Mouse (Mus musculus): ENCODE data around the gene Map2k5. TPM values are rescaled to one million over a fixed set of nuclear protein-coding genes. Genes with fewer than 3 reads are reported as not detected.
A peak's percentile ranks its signal among the peaks of the same experiment; 100 is the strongest.

The Map2k5 gene
- polyA plus RNA-seq, 2 experiments, result 37.1 to 37.5 TPM

- Histone ChIP-seq H3K27ac (replicated peaks; ENCODE audit: low read depth, low read length) (no peak overlapping the region), H3K9me3 (ENCODE audit: control insufficient read depth, low read length) (no peaks in the 10 kb centered on the region), H3K4me1 (ENCODE audit: control insufficient read depth, insufficient read depth, low read length) (peaks cover 9% of the 10 kb centered on the region; the same call in 1 of the 2 replicates), H3K9ac (ENCODE audit: low read depth, low read length, severe bottlenecking) (no peak overlapping the region), H3K36me3 (ENCODE audit: control insufficient read depth, insufficient read depth, low read length) (no peaks in the 10 kb centered on the region), H3K27me3 (ENCODE audit: control insufficient read depth, insufficient read depth, low read length) (peaks cover 8% of the 10 kb centered on the region), H3K4me3 (replicated peaks; ENCODE audit: low read length) (no peak overlapping the region), H3K4me2 (replicated peaks; ENCODE audit: low read depth, low read length, severe bottlenecking) (no peak overlapping the region)
- 79% methylated on average over 8 of the region's 8 CpGs for WGBS
- ATAC-seq (ENCODE audit: low FRiP score, low read depth), result no peak
- DNase-seq (ENCODE audit: low spot score), result no peak
- no peak for TF ChIP-seq POLR2A (IDR thresholded peaks at IDR 0.05; ENCODE audit: borderline replicate concordance, extremely low read depth, insufficient read depth, insufficient read length)
Observed at GRCm38 (mm10) chr9:63129641-63130041, 248.1 kb downstream of the Map2k5 start.

GRCm38 (mm10) chr9:63124512-63124911, 253.2 kb downstream of the Map2k5 start:
- no peaks in the 10 kb centered on the region for H3K36me3 ChIP-seq (ENCODE audit: control insufficient read depth, insufficient read depth, low read length)
- WGBS, result 56% methylated on average over 9 of the region's 9 CpGs
- H3K27ac ChIP-seq (replicated peaks; ENCODE audit: low read depth, low read length), result no peak overlapping the region
- no peak overlapping the region for H3K4me2 ChIP-seq (replicated peaks; ENCODE audit: low read depth, low read length, severe bottlenecking)
- DNase-seq (ENCODE audit: low spot score) (no peak), ATAC-seq (ENCODE audit: low FRiP score, low read depth) (no peak)
- H3K4me1 ChIP-seq (ENCODE audit: control insufficient read depth, insufficient read depth, low read length), result 0 out of 2 replicates have a peak, but pooled peaks cover 5% of the 10 kb centered on the region
- no peak overlapping the region for H3K4me3 ChIP-seq (replicated peaks; ENCODE audit: low read length)
- H3K9me3 ChIP-seq (ENCODE audit: control insufficient read depth, low read length), result no peaks in the 10 kb centered on the region
- no peak for TF ChIP-seq POLR2A (IDR thresholded peaks at IDR 0.05; ENCODE audit: borderline replicate concordance, extremely low read depth, insufficient read depth, insufficient read length)
- no peak overlapping the region for H3K9ac ChIP-seq (ENCODE audit: low read depth, low read length, severe bottlenecking)
- no peaks in the 10 kb centered on the region for H3K27me3 ChIP-seq (ENCODE audit: control insufficient read depth, insufficient read depth, low read length)

DNA sequence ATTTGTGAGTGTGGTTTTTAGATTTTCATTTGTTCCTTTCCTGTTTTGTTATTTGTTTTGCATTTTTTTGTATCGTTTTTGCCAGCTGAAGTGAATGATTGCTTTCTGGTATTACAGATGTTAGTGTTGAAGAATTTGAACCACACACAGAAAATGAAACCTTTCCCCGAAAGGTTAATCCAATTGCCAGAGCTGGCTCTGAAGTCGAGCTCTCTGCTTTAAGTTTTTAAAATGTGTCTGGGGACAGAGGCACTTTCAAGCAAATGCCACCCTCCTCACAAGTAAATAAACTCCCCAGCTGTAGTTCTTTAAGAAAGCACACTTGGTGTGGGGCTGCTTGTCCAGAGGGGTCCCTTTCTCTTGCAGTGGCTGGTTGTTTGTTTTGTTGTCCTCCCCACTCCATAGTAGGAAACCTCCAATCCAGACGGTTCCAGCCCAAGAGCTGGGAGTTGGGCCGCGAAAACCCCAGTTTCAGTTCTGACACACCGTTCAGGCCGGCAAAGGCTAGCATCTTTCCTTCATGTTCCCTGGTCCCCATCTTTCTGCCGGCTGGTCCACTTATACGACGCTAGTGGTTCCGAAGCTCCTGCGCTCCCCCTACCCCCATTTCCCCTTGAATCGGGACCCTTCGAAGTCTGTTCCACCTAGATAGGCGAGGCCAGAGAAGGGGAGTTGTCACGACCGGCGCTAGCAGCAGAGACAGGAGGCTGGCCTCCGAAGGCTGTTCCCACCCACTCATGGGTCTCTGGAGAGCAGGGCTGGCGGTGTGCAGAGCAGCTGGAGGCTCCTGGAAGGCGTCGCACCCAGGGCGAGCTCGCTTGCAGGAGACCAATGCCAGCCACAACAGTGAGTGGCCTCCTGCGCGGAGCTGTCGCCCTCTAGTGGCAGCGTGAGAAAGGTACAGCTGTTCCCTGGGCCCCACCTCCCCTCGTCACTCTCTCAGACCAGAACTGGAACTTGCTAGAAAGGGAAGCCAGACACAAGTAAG, 254.0 kb downstream of the Map2k5 start:
- ATAC-seq (ENCODE audit: low FRiP score, low read depth) (peak; percentile 92), DNase-seq (ENCODE audit: low spot score) (peak; percentile 91)
- H3K4me2 ChIP-seq (replicated peaks; ENCODE audit: low read depth, low read length, severe bottlenecking), result peak overlapping the region; percentile 75
- no peaks in the 10 kb centered on the region for H3K9me3 ChIP-seq (ENCODE audit: control insufficient read depth, low read length)
- peak overlapping the region; percentile 60 for H3K9ac ChIP-seq (ENCODE audit: low read depth, low read length, severe bottlenecking)
- H3K4me3 ChIP-seq (replicated peaks; ENCODE audit: low read length), result peak overlapping the region; percentile 45
- no peaks in the 10 kb centered on the region for H3K27me3 ChIP-seq (ENCODE audit: control insufficient read depth, insufficient read depth, low read length)
- H3K27ac ChIP-seq (replicated peaks; ENCODE audit: low read depth, low read length), result peak overlapping the region; percentile 76
- WGBS, result 5% methylated on average over 30 of the region's 30 CpGs
- H3K4me1 ChIP-seq (ENCODE audit: control insufficient read depth, insufficient read depth, low read length), result 0 out of 2 replicates have a peak, but pooled peaks cover 5% of the 10 kb centered on the region
- 0 out of 2 replicates have a peak, but pooled peaks have one; percentile 55 for TF ChIP-seq POLR2A (IDR thresholded peaks at IDR 0.05; ENCODE audit: borderline replicate concordance, extremely low read depth, insufficient read depth, insufficient read length)
- no peaks in the 10 kb centered on the region for H3K36me3 ChIP-seq (ENCODE audit: control insufficient read depth, insufficient read depth, low read length)

DNA sequence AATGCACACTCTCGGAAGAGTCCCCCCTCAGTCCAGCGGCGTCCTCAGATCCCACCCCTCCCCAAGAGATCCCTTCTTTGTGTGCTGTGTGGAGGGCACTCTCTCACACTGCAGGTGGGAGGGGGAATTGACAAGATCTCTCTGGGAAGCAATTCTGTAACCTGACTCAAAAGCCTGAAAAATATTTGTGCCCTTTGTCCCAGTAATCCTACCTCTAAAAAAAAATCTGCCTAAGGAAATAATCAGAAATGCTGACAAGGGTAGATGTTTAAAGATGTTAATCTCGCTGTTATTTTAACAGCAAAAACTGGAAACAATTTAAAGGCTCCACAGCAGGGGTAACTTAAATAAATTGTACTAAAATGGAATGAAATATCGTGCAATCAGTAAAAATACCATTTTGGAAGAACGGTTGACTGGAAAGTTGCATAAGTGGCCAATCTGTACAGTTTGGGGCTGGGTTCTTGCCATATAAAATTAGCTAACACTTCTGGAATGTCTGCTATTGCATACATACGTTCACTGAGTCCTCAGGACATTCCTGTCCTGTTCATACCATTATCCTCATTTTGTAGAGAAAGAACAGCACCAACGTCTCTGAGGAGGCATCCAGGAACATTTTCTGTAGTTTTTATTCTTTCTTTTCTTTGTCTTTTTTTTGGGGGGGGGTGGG, 255.4 kb downstream of the Map2k5 start:
- Histone ChIP-seq H3K27ac (replicated peaks; ENCODE audit: low read depth, low read length) (no peak overlapping the region), H3K36me3 (ENCODE audit: control insufficient read depth, insufficient read depth, low read length) (no peaks in the 10 kb centered on the region), H3K27me3 (ENCODE audit: control insufficient read depth, insufficient read depth, low read length) (no peaks in the 10 kb centered on the region), H3K9ac (ENCODE audit: low read depth, low read length, severe bottlenecking) (no peak overlapping the region), H3K4me1 (ENCODE audit: control insufficient read depth, insufficient read depth, low read length) (0 out of 2 replicates have a peak, but pooled peaks cover 5% of the 10 kb centered on the region), H3K4me3 (replicated peaks; ENCODE audit: low read length) (no peak overlapping the region), H3K9me3 (ENCODE audit: control insufficient read depth, low read length) (no peaks in the 10 kb centered on the region), H3K4me2 (replicated peaks; ENCODE audit: low read depth, low read length, severe bottlenecking) (no peak overlapping the region)
- DNase-seq (ENCODE audit: low spot score) (peak; percentile 65), ATAC-seq (ENCODE audit: low FRiP score, low read depth) (0 out of 2 replicates have a peak, but pooled peaks have one; percentile 28)
- WGBS, result 36% methylated on average over 8 of the region's 8 CpGs
- TF ChIP-seq POLR2A (IDR thresholded peaks at IDR 0.05; ENCODE audit: borderline replicate concordance, extremely low read depth, insufficient read depth, insufficient read length), result no peak

DNA sequence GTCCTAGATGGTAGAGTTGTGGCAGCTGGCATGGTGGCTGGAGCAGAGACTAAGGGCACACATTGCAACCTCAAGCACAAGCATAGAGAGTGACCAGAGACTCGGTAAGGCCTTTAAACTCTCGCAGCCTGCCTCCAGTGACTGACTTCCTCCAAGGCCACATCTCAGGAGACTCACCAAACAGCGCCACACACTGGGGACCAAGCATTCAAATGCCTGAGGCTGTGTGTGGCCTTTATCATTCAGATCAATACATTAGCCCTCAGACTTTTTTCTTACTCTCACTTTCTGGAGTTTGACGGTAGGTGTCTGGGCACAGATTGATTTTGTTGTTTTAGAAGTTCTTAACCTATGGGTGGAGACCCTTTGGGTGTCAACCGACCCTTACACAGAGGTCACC, 259.3 kb downstream of the Map2k5 start:
- H3K4me1 ChIP-seq (ENCODE audit: control insufficient read depth, insufficient read depth, low read length), result 0 out of 2 replicates have a peak, but pooled peaks cover 3% of the 10 kb centered on the region
- WGBS, result 72% methylated on average over 5 of the region's 5 CpGs
- H3K9ac ChIP-seq (ENCODE audit: low read depth, low read length, severe bottlenecking), result no peak overlapping the region
- DNase-seq (ENCODE audit: low spot score) (no peak), ATAC-seq (ENCODE audit: low FRiP score, low read depth) (no peak)
- no peaks in the 10 kb centered on the region for H3K27me3 ChIP-seq (ENCODE audit: control insufficient read depth, insufficient read depth, low read length)
- no peaks in the 10 kb centered on the region for H3K9me3 ChIP-seq (ENCODE audit: control insufficient read depth, low read length)
- no peak overlapping the region for H3K27ac ChIP-seq (replicated peaks; ENCODE audit: low read depth, low read length)
- TF ChIP-seq POLR2A (IDR thresholded peaks at IDR 0.05; ENCODE audit: borderline replicate concordance, extremely low read depth, insufficient read depth, insufficient read length), result no peak
- H3K4me3 ChIP-seq (replicated peaks; ENCODE audit: low read length), result no peak overlapping the region
- H3K4me2 ChIP-seq (replicated peaks; ENCODE audit: low read depth, low read length, severe bottlenecking), result no peak overlapping the region
- H3K36me3 ChIP-seq (ENCODE audit: control insufficient read depth, insufficient read depth, low read length), result no peaks in the 10 kb centered on the region

Other genes with a start within 250 kb of the Map2k5 start
- gene Skor1, start 228.9 kb downstream of the Map2k5 start, polyA plus RNA-seq (2012; rRNA removed), result 0.11 and 0.24 TPM in 2 replicates
- 0.08 TPM in 1 of 2 replicates, not detected in the other for gene Skor1, start 228.9 kb downstream of the Map2k5 start, polyA plus RNA-seq (2014; fragmentation: Nextera tagmentation; extraction: Ambion mirVana)
- gene 2300009A05Rik, start 21.3 kb upstream of the Map2k5 start, polyA plus RNA-seq (2012; rRNA removed), result 23.0 and 40.7 TPM in 2 replicates
- 38.1 and 41.0 TPM in 2 replicates for gene 2300009A05Rik, start 21.3 kb upstream of the Map2k5 start, polyA plus RNA-seq (2014; fragmentation: Nextera tagmentation; extraction: Ambion mirVana)
- gene Iqch, start 224.6 kb upstream of the Map2k5 start, polyA plus RNA-seq (2012; rRNA removed), result 0.05 TPM in 2 replicates
- gene Iqch, start 224.6 kb upstream of the Map2k5 start, polyA plus RNA-seq (2014; fragmentation: Nextera tagmentation; extraction: Ambion mirVana), result 0.07 and 0.11 TPM in 2 replicates
- gene Aagab, start 224.8 kb upstream of the Map2k5 start, polyA plus RNA-seq (2012; rRNA removed), result 12.6 and 12.7 TPM in 2 replicates
- gene Aagab, start 224.8 kb upstream of the Map2k5 start, polyA plus RNA-seq (2014; fragmentation: Nextera tagmentation; extraction: Ambion mirVana), result 25.9 and 27.4 TPM in 2 replicates

Data from limb, embryonic 14.5 days (tissue).